In the genomic region with DNA sequence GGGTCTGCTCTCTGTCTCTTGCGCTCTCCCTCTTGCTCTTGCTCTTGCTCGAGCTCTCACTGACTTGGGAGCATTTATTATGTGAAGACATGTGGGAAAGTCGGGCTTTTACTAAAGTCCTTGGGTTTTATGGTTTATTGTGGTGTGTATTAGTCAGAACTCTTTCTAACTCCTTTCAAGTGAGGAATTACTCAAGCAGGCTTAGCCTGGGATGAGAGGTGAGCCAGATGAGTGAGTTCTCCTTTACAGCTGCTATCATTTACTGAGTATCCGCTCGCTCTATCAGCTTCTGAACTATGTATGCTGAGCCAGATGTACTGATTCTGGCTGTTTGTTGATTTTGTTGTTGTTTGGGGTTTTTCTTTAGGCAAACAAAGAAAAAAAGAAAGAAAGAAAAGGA, we compare ENCODE assay signal across 21 mouse cellular contexts.
A peak's percentile ranks its signal among the peaks of the same experiment; 100 is the strongest.
DNase-seq lines count a peak whose midpoint lies in the region; TF ChIP-seq lines count a peak whose summit lies in the region.
"Had no signal": no experiment of that assay in that cellular context is flagged by ENCODE, and none has a peak within 500 bp of the region (broad histone marks: within the 10 kb centered on the region; RNA-seq: fewer than 3 reads in every experiment).

No protein-coding gene starts in this region.

- H3K27me3 ChIP-seq in heart, adult 2 months (ENCODE audit: control insufficient read depth, insufficient read depth, low read length): no peaks in the 10 kb centered on the region
- H3K27me3 ChIP-seq: Patski had no signal

- TF ChIP-seq POLR2A in heart, adult 2 months (IDR thresholded peaks at IDR 0.05; ENCODE audit: insufficient read depth, low read depth, low read length): no peak

- peak; percentile 62 for DNase-seq in heart, adult 11 months
- no peak for DNase-seq in heart, adult 2 months
- peak; percentile 62 for DNase-seq in 3T3-L1 (ENCODE audit: low read depth, low spot score)
- DNase-seq in NIH3T3 (ENCODE audit: low read depth): peak; percentile 63
- DNase-seq in testis, postnatal 10 days (ENCODE audit: low spot score): no peak
- no peak for DNase-seq in adipocyte (ENCODE audit: low spot score)
- DNase-seq: adrenal gland, adult 2 months; adrenal gland, adult 8-10 months; adrenal gland, postnatal 10 days; adrenal gland, postnatal 14 days; adrenal gland, postnatal 25 days; adrenal gland, postnatal 36 days; B cell, adult 2 months; cerebellum, adult 11 months; cerebellum, adult 11-12 months; cerebellum, adult 18-20 months; cerebellum, adult 2 months; cerebellum, adult 8-10 months; cerebellum, adult 9-10 months had no signal

- H3K4me3 ChIP-seq in heart, adult 2 months: no peak overlapping the region

- H3K79me2 ChIP-seq in heart, adult 2 months (replicated peaks; ENCODE audit: control insufficient read depth, insufficient read depth, low read length): no peaks in the 10 kb centered on the region

- no peak for TF ChIP-seq EP300 in heart, adult 2 months (IDR thresholded peaks at IDR 0.05; ENCODE audit: insufficient read depth, low read depth, low read length)

- no peak overlapping the region for H3K9ac ChIP-seq in heart, adult 2 months (ENCODE audit: low read depth, low read length)

- H3K4me1 ChIP-seq in heart, adult 2 months (ENCODE audit: control insufficient read depth, insufficient read depth, low read length): peaks cover 14% of the 10 kb centered on the region

- no peak overlapping the region for H3K27ac ChIP-seq in heart, adult 2 months

- intact Hi-C loops in heart, adult 2 months (cut with DNase I): loop anchor here (10.0 kb wide), 2 partner anchors 96 to 216 kb away; no protein-coding TSS in a partner anchor

- WGBS in heart, adult 2 months: 90% methylated on average over 5 of the region's 5 CpGs

- H3K36me3 ChIP-seq in heart, adult 2 months (ENCODE audit: control insufficient read depth, insufficient read depth, low read length): no peaks in the 10 kb centered on the region
- H3K36me3 ChIP-seq: G1E had no signal

- TF ChIP-seq CTCF in heart, adult 2 months (IDR thresholded peaks at IDR 0.05): no peak

Comparison
In these comparisons a context has a peak if more than half of its experiments do, and no peak if none do; other contexts are left out.
1. DNase-seq: peak in heart, adult 11 months (single experiment), 3T3-L1 (single experiment) and NIH3T3 (single experiment); none in heart, adult 2 months (0 of 2), testis, postnatal 10 days (single experiment) and adipocyte (single experiment).